Mouse (Mus musculus) activated CD4-positive, CD25-positive, alpha-beta regulatory T cell, adult 4 months (primary cell): ENCODE measurements at regions not wholly inside any gene's neighbourhood (a gene's known extent, or its start where the extent isn't known, plus 50 kb on each side); places are given as distances from the start of the nearest gene placed in this dataset.
A peak's percentile ranks its signal among the peaks of the same experiment; 100 is the strongest.

Source experiments
- ATAC-seq: one replicate; pipeline ENCODE4 v1.8.0; 2017

DNA sequence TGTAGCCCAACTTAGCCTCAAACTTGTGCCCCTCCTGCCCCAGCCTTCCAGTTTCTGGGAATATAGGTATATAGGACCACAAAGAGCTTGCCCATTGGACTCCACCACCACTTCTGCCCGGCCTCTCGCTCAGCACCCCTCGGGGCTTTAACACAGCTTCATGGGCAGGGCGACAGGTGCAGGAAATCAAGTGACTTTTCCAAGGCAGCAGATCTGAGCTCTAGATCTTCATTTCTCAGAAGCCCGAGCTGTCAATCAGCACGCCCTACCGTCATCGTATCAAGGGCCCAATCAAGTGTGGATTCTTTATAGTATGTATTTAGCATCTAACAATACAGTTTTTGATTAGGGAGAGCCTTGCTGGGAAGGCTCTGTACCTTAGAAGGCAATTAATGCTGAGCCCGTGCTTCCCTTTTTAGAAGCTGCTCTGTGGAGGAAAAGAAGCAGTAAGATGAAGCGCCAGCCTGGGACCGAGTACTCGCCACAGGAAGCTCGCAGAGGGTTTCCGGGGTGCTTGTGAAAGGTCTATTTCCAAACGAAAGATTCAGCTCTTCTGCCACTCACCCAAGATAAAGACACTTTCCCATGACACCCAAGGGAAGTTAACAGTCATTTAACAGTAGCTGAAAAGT, 56.9 kb upstream of the E2f3 start:
- peak; percentile 80 for ATAC-seq

DNA sequence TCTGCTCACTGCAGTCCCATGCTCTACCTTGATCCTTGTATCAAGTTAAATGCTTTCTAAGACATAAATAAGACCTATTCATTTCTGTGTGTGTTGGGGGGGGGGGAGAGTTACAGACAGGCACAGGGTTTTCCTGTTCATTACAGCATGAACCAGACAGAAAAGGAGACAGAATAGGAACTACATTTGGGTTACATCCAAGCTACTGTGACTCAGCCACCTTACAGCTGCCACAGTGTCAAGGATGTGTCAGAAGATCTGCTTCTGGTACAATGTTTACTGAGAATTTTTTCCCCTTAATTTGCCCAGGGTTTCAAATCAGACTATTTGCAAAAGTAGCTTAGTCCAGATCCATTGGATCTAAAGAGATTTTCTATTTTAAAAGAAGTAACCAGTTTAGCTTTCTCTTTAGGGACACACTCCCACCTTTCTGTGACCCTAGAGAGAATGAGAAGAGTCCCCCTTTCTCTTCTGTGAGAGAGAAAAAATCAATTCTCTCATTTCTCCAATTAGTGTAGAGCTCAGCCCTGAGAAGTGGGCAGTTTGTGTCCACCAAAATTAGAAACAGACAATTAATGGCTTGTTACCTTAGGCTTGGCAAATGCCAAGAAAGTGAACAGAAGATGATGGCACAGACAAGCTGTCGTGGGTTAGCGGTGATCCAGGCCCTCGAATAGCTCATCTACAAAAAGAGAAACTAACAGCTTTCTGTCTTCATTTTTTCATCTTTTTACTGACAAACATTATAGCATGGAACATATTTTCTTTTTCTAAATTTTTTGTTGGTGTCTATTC, 55.8 kb upstream of the E2f3 start:
- ATAC-seq: no peak

DNA sequence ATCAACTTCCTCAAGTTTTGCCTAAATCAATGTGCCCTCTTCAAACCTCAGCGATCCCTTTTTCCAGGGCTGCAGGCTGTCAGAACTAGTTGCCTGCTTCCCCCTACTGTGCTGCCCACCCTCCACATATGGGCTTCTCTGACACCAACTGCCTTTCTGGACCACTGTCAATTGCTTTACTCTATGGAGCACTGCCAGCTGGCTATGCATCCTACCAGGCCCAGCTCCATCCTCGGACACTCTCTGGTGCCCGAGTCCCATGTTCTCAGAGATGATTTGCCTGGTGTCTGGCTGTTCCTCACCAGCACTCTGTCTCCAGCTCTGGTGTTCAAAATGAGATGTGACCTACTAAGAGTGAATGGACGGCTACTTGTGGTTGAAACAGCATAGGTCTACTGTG, 54.4 kb upstream of the E2f3 start:
- no peak for ATAC-seq

DNA sequence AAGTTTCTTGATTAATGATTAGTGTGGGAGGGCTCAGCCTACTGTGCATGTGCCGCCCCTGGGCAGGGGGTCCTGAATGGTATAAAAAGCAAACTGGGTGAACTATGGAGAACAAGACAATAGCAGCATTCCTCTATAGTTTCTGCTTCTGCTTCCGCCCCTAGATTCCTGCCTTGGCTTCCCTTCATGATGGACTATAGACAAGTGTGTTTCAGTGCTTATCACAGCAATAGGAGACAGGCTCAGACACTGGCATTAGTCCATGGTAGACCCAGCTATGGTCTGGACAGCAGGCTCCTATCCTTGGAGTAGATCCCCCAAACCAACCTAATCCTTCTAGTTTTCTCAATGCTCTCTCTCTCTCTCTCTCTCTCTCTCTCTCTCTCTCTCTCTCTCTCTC, 53.9 kb upstream of the E2f3 start:
- ATAC-seq: no peak

DNA sequence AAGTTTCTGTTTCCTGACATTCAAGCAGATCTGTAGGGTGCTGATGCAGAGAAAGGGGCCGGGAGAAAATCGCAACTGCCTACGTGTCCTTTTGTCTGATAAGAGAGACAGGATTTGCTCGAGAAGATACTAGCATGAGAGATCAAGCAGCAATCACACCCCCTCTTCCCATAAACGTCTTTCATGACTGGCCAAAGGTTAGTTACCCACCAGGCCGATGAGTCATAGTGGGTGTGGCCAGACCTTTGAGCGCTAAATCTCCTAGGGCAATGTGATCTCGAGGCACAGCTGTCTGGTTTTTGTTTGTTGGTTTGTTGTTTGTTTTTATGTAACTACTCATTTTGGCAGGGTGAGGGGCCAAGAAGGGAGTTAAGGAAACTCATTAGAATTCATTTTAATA, 50.7 kb upstream of the E2f3 start:
- ATAC-seq: peak; percentile 92

DNA sequence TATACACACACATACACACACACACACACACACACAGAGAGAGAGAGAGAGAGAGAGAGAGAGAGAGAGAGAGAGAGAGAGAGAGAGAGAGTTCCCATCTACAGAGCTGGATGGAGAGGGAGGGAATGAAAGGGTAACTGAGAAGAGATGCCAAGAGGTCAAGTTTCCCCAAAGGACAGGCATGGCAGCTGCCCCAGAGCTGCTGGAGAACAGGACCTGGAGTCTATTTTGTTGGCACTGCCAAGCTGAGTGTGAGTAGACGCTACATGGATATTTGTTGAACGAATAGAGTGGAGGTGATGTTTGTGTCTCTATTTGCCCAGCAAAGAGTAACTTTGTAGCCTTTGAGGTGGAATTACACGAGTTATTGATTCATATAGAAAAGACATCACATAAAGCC, 50.2 kb upstream of the E2f3 start:
- no peak for ATAC-seq
